Mouse (Mus musculus): ENCODE results near the gene Casz1.

DNA sequence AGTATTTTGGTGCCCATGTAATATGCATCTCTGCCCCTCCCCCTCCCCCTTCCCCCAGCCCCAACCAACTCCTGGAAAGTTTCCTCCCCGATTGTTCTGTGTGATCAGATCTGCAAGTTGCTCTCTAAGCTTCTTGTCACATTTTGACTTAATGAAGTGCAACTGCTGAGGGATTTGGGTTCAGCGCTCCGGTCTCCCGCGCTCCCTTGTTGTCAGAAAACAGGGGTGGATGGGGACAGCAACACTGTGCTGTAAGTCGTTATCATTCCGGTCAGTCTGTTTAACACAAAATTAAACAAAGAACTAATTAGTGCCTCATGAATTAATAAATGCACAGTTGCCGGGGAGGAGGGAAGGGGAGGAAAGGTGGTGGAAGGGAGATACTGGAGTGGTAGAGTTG lies 84.0 kb downstream of the Casz1 start:
- no peak for TF ChIP-seq GATA1 (IDR thresholded peaks at IDR 0.05; ENCODE audit: low read length)
- TF ChIP-seq TAL1 (IDR thresholded peaks at IDR 0.05; ENCODE audit: low read length): no peak
